ENCODE assay signal across 23 mouse cellular contexts in genomic region chr7:97850331-97850730, GRCm38 (mm10).
DNase-seq lines count a peak whose midpoint lies in the region; ATAC-seq lines count a peak whose summit lies in the region.
"Had no signal": no experiment of that assay in that cellular context is flagged by ENCODE, and none has a peak within 500 bp of the region (broad histone marks: within the 10 kb centered on the region; RNA-seq: fewer than 3 reads in every experiment).

No protein-coding gene starts in this region.

- peak; percentile 36 for DNase-seq in adrenal gland, adult 2 months
- no peak for DNase-seq in adrenal gland, adult 18-20 months (ENCODE audit: low spot score in 2 of 2)
- peak; percentile 18 for DNase-seq in adrenal gland, adult 8-10 months
- peak; percentile 3 for DNase-seq in gastrocnemius, postnatal 10 days
- peak; percentile 16 for DNase-seq in lung, postnatal 10 days
- DNase-seq in layer of hippocampus, adult 18-20 months (ENCODE audit: low spot score in 2 of 2), result no peak
- DNase-seq in kidney, postnatal 14 days, result no peak
- DNase-seq: cerebellum, postnatal 10 days; heart, postnatal 14 days; kidney, adult 18-20 months; left cerebral cortex, postnatal 4 days; liver, postnatal 0 days; right cerebral cortex, postnatal 14 days; thymus, postnatal 14 days had no signal

- H3K27ac ChIP-seq in midbrain, embryonic 16.5 days (ENCODE audit: low read length), result no peak overlapping the region
- H3K27ac ChIP-seq: hindbrain, embryonic 12.5 days; kidney, postnatal 0 days; midbrain, embryonic 13.5 days had no signal

- no peak overlapping the region for H3K9ac ChIP-seq in midbrain, embryonic 16.5 days (ENCODE audit: low read depth, low read length)
- H3K9ac ChIP-seq: heart, embryonic 12.5 days; hindbrain, embryonic 12.5 days; liver, postnatal 0 days; midbrain, embryonic 13.5 days had no signal

- no peak for ATAC-seq in midbrain, embryonic 16.5 days
- ATAC-seq: CD4-positive, CD25-positive, alpha-beta regulatory T cell, adult 4 months; forebrain, embryonic 16.5 days; liver, postnatal 0 days; midbrain, embryonic 13.5 days; Patski had no signal

- H3K9me3 ChIP-seq in midbrain, embryonic 16.5 days (replicated peaks; ENCODE audit: control insufficient read depth, low read length, poor library complexity, severe bottlenecking), result no peaks in the 10 kb centered on the region
- H3K9me3 ChIP-seq: heart, embryonic 12.5 days; hindbrain, embryonic 12.5 days; midbrain, embryonic 13.5 days had no signal

- no peaks in the 10 kb centered on the region for H3K27me3 ChIP-seq in midbrain, embryonic 16.5 days (ENCODE audit: control insufficient read depth, insufficient read depth, low read depth, low read length)
- H3K27me3 ChIP-seq: heart, embryonic 12.5 days; hindbrain, embryonic 12.5 days; midbrain, embryonic 13.5 days; Patski had no signal

- H3K4me1 ChIP-seq in midbrain, embryonic 16.5 days (ENCODE audit: control insufficient read depth, insufficient read depth, low read length), result peaks cover 12% of the 10 kb centered on the region
- H3K4me1 ChIP-seq: heart, embryonic 12.5 days had no signal

- no peaks in the 10 kb centered on the region for H3K36me3 ChIP-seq in midbrain, embryonic 16.5 days (ENCODE audit: control insufficient read depth, insufficient read depth, low read length)
- H3K36me3 ChIP-seq: heart, embryonic 12.5 days; hindbrain, embryonic 12.5 days had no signal

- H3K4me3 ChIP-seq in midbrain, embryonic 16.5 days (ENCODE audit: low read depth, low read length), result no peak overlapping the region
- H3K4me3 ChIP-seq: heart, embryonic 12.5 days; hindbrain, embryonic 12.5 days; midbrain, embryonic 13.5 days; myocyte had no signal

- WGBS in midbrain, embryonic 16.5 days, result 75% methylated on average over 3 of the region's 3 CpGs

- no peak overlapping the region for H3K4me2 ChIP-seq in midbrain, embryonic 16.5 days (ENCODE audit: low read length)
- H3K4me2 ChIP-seq: heart, embryonic 12.5 days; hindbrain, embryonic 12.5 days; midbrain, embryonic 13.5 days had no signal

Comparison
In these comparisons a context has a peak if more than half of its experiments do, and no peak if none do; other contexts are left out.
1. DNase-seq: peak in adrenal gland, adult 2 months (single experiment), adrenal gland, adult 8-10 months (single experiment), gastrocnemius, postnatal 10 days (single experiment) and lung, postnatal 10 days (single experiment); none in adrenal gland, adult 18-20 months (0 of 2), layer of hippocampus, adult 18-20 months (0 of 2) and kidney, postnatal 14 days (single experiment).